Mouse (Mus musculus): ENCODE data around the gene Doc2a. TPM values are rescaled to one million over a fixed set of nuclear protein-coding genes. Genes with fewer than 3 reads are reported as not detected.
A peak's percentile ranks its signal among the peaks of the same experiment; 100 is the strongest.

Gene Doc2a
- polyA plus RNA-seq, 1 experiment from 2014 or later = 0.89 TPM

DNA sequence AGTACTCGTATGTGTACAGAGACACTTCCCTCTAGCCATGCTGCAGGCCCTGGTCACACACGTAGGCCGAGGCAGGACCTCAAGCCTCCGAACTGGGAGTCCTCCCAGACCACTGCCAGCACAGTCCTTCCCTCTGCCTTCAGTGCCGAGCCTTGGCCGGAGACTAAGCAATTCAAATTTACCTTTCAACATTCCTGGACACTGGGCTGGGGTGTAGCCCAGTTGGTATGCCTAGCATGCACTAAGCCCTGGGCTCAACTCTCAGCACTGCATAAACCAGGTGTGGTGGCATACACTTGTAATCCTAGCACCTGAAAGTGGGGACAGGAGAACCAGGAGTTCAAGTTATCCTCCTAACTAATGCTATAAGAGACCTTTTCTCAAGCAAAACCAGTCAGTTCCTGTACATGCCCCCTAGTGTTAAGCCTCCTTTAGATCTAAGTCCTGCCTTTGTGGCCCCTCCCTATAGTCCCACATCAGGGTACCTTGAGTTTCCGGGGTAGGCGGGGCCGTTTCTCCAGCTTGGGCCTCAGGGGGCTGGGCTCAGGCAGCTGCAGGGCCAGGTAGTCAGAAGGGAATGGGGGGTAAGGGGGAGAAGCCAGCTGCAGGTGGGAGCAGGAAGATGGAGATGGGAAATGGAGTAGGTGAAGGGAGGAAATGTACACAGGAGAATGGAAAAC lies 9.7 kb downstream of the Doc2a start:
- no peak overlapping the region for H3K4me3 ChIP-seq (replicated peaks; ENCODE audit: low read length)
- peaks cover 12% of the 10 kb centered on the region; the same call in 1 of the 2 replicates for H3K4me1 ChIP-seq (ENCODE audit: control insufficient read depth, insufficient read depth, low read length)
- WGBS = 65% methylated on average over 9 of the region's 9 CpGs
- no peak overlapping the region for H3K4me2 ChIP-seq (ENCODE audit: low read depth, low read length)
- no peaks in the 10 kb centered on the region; the same call in 1 of the 2 replicates for H3K36me3 ChIP-seq (ENCODE audit: control insufficient read depth, insufficient read depth, low read length)
- H3K27ac ChIP-seq (ENCODE audit: low read length) = peak overlapping the region; percentile 47
- no peaks in the 10 kb centered on the region for H3K27me3 ChIP-seq (ENCODE audit: control insufficient read depth, insufficient read depth, low read length)
- no peaks in the 10 kb centered on the region for H3K9me3 ChIP-seq (replicated peaks; ENCODE audit: control insufficient read depth, low read length)
- ATAC-seq (ENCODE audit: insufficient read depth, low FRiP score) = peak; percentile 43; the same call in 1 of the 2 replicates
- peak overlapping the region; percentile 10; the same call in 1 of the 2 replicates for H3K9ac ChIP-seq (ENCODE audit: low read length)

GRCm38 (mm10) chr7:126860987-126861386 lies 13.8 kb downstream of the Doc2a start:
- no peaks in the 10 kb centered on the region for H3K27me3 ChIP-seq (ENCODE audit: control insufficient read depth, insufficient read depth, low read length)
- peak overlapping the region; percentile 73 for H3K4me3 ChIP-seq (replicated peaks; ENCODE audit: low read length)
- H3K4me1 ChIP-seq (ENCODE audit: control insufficient read depth, insufficient read depth, low read length) = peaks cover 31% of the 10 kb centered on the region
- 60% methylated on average over 5 of the region's 5 CpGs for WGBS
- ATAC-seq (ENCODE audit: insufficient read depth, low FRiP score) = no peak
- peak overlapping the region; percentile 88 for H3K4me2 ChIP-seq (ENCODE audit: low read depth, low read length)
- H3K9ac ChIP-seq (ENCODE audit: low read length) = peak overlapping the region; percentile 84
- no peaks in the 10 kb centered on the region for H3K36me3 ChIP-seq (ENCODE audit: control insufficient read depth, insufficient read depth, low read length)
- no peak overlapping the region for H3K27ac ChIP-seq (ENCODE audit: low read length)
- H3K9me3 ChIP-seq (replicated peaks; ENCODE audit: control insufficient read depth, low read length) = no peaks in the 10 kb centered on the region

DNA sequence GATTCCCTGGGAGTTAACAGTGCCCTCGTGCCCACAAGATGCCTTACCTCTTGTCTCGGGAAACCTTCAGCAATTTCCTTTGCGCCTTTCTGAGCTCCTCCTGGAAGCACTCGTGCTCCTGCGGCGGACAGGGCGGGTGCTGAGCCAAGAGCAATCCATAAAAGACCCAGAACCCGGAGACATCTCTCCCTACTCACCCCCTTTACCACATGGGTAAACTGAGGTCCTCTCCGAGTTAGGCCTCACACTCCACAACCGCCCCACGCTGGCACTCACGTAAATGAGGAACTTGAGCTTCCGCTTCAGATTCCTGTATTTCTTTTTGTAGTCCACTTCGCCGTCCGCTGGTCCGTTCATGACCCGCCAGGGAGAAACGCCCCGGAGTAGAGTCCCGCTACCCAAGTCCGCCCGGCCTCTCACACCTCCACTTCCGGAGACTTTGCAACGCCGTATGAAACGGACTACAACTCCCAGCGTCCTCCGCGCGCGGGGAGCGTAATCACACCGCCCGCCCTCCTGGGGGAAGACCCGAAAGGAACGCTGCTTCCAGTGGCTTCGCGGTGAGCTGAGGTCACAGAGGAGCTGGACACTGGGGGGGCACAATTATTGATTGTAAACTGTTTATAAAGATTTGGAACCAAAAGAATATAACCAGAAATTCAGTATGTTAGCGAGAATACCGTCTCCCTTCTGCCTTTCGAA lies 14.4 kb downstream of the Doc2a start, which contains the start of gene Hirip3:
Hirip3 (plus strand) TSS at position 544 of the 702 bp plus-strand sequence.
- Histone ChIP-seq H3K4me3 (replicated peaks; ENCODE audit: low read length) (peak within 1 kb of the TSS; percentile 73), H3K9ac (ENCODE audit: low read length) (peak within 1 kb of the TSS; percentile 84), H3K36me3 (ENCODE audit: control insufficient read depth, insufficient read depth, low read length) (peaks cover 5% of the 10 kb centered on the region; the same call in 1 of the 2 replicates), H3K4me2 (ENCODE audit: low read depth, low read length) (peak within 1 kb of the TSS; percentile 88), H3K27me3 (ENCODE audit: control insufficient read depth, insufficient read depth, low read length) (no peaks in the 10 kb centered on the region), H3K27ac (ENCODE audit: low read length) (peak within 1 kb of the TSS; percentile 83), H3K9me3 (replicated peaks; ENCODE audit: control insufficient read depth, low read length) (no peaks in the 10 kb centered on the region), H3K4me1 (ENCODE audit: control insufficient read depth, insufficient read depth, low read length) (peaks cover 29% of the 10 kb centered on the region)
- 1% methylated on average over 42 of the region's 42 CpGs for WGBS
- ATAC-seq (ENCODE audit: insufficient read depth, low FRiP score) = peak; percentile 92

- peak; percentile 75 for ATAC-seq (ENCODE audit: insufficient read depth, low FRiP score)
- Histone ChIP-seq H3K27ac (ENCODE audit: low read length) (peak within 1 kb of the TSS; percentile 83), H3K9ac (ENCODE audit: low read length) (peak within 1 kb of the TSS; percentile 84), H3K9me3 (replicated peaks; ENCODE audit: control insufficient read depth, low read length) (no peaks in the 10 kb centered on the region), H3K36me3 (ENCODE audit: control insufficient read depth, insufficient read depth, low read length) (peaks cover 11% of the 10 kb centered on the region; the same call in 1 of the 2 replicates), H3K4me1 (ENCODE audit: control insufficient read depth, insufficient read depth, low read length) (peaks cover 23% of the 10 kb centered on the region), H3K4me2 (ENCODE audit: low read depth, low read length) (peak within 1 kb of the TSS; percentile 88), H3K4me3 (replicated peaks; ENCODE audit: low read length) (peak within 1 kb of the TSS; percentile 73), H3K27me3 (ENCODE audit: control insufficient read depth, insufficient read depth, low read length) (no peaks in the 10 kb centered on the region)
- under 1% methylated on average over 41 of the region's 41 CpGs for WGBS
These were observed 15.1 kb downstream of the Doc2a start, which contains the start of gene Ino80e for GRCm38 (mm10) chr7:126862147-126862784. Gene Ino80e (minus strand): TSS chr7:126862377.

GRCm38 (mm10) chr7:126863791-126864190 lies 16.6 kb downstream of the Doc2a start:
- Histone ChIP-seq H3K4me2 (ENCODE audit: low read depth, low read length) (peak overlapping the region; percentile 88), H3K27ac (ENCODE audit: low read length) (peak overlapping the region; percentile 30; the same call in 1 of the 2 replicates), H3K4me3 (replicated peaks; ENCODE audit: low read length) (peak overlapping the region; percentile 73), H3K36me3 (ENCODE audit: control insufficient read depth, insufficient read depth, low read length) (peaks cover 17% of the 10 kb centered on the region; the same call in 1 of the 2 replicates), H3K9me3 (replicated peaks; ENCODE audit: control insufficient read depth, low read length) (no peaks in the 10 kb centered on the region), H3K27me3 (ENCODE audit: control insufficient read depth, insufficient read depth, low read length) (no peaks in the 10 kb centered on the region), H3K9ac (ENCODE audit: low read length) (peak overlapping the region; percentile 84), H3K4me1 (ENCODE audit: control insufficient read depth, insufficient read depth, low read length) (peaks cover 23% of the 10 kb centered on the region)
- WGBS = 51% methylated on average over 6 of the region's 6 CpGs
- ATAC-seq (ENCODE audit: insufficient read depth, low FRiP score) = no peak

- Histone ChIP-seq H3K4me2 (ENCODE audit: low read depth, low read length) (no peak overlapping the region), H3K4me1 (ENCODE audit: control insufficient read depth, insufficient read depth, low read length) (peaks cover 19% of the 10 kb centered on the region; the same call in 1 of the 2 replicates), H3K27me3 (ENCODE audit: control insufficient read depth, insufficient read depth, low read length) (no peaks in the 10 kb centered on the region), H3K27ac (ENCODE audit: low read length) (no peak overlapping the region), H3K36me3 (ENCODE audit: control insufficient read depth, insufficient read depth, low read length) (peaks cover 36% of the 10 kb centered on the region), H3K9ac (ENCODE audit: low read length) (no peak overlapping the region), H3K9me3 (replicated peaks; ENCODE audit: control insufficient read depth, low read length) (no peaks in the 10 kb centered on the region), H3K4me3 (replicated peaks; ENCODE audit: low read length) (no peak overlapping the region)
- ATAC-seq (ENCODE audit: insufficient read depth, low FRiP score) = no peak
- 88% methylated on average over 2 of the region's 2 CpGs for WGBS
These were observed 20.3 kb downstream of the Doc2a start for GRCm38 (mm10) chr7:126867534-126867933.

DNA sequence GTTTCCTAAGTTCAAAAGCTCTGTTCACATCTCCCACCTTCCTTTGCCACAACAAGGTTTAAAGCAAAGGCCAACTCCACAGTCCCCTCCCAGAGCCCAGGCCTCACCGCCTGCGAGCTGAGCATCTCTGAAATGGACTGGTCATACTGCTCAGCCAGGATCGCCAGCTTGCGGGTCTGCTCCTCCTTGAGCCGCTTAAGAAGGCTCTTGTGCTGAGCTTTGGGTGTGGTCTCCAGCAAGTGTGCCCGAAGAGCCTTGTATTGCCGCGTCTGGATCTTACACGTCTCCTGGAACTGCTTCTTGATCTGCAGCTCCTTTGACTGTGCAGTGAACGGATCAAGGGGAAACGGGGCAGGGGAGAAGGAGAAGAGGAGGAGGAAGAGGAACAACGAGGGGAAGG lies 20.8 kb downstream of the Doc2a start:
- peaks cover 15% of the 10 kb centered on the region; the same call in 1 of the 2 replicates for H3K4me1 ChIP-seq (ENCODE audit: control insufficient read depth, insufficient read depth, low read length)
- 80% methylated on average over 12 of the region's 12 CpGs for WGBS
- H3K36me3 ChIP-seq (ENCODE audit: control insufficient read depth, insufficient read depth, low read length) = peaks cover 40% of the 10 kb centered on the region
- H3K9ac ChIP-seq (ENCODE audit: low read length) = no peak overlapping the region
- H3K9me3 ChIP-seq (replicated peaks; ENCODE audit: control insufficient read depth, low read length) = no peaks in the 10 kb centered on the region
- no peak overlapping the region for H3K4me3 ChIP-seq (replicated peaks; ENCODE audit: low read length)
- ATAC-seq (ENCODE audit: insufficient read depth, low FRiP score) = no peak
- no peak overlapping the region for H3K4me2 ChIP-seq (ENCODE audit: low read depth, low read length)
- H3K27me3 ChIP-seq (ENCODE audit: control insufficient read depth, insufficient read depth, low read length) = no peaks in the 10 kb centered on the region
- no peak overlapping the region for H3K27ac ChIP-seq (ENCODE audit: low read length)

DNA sequence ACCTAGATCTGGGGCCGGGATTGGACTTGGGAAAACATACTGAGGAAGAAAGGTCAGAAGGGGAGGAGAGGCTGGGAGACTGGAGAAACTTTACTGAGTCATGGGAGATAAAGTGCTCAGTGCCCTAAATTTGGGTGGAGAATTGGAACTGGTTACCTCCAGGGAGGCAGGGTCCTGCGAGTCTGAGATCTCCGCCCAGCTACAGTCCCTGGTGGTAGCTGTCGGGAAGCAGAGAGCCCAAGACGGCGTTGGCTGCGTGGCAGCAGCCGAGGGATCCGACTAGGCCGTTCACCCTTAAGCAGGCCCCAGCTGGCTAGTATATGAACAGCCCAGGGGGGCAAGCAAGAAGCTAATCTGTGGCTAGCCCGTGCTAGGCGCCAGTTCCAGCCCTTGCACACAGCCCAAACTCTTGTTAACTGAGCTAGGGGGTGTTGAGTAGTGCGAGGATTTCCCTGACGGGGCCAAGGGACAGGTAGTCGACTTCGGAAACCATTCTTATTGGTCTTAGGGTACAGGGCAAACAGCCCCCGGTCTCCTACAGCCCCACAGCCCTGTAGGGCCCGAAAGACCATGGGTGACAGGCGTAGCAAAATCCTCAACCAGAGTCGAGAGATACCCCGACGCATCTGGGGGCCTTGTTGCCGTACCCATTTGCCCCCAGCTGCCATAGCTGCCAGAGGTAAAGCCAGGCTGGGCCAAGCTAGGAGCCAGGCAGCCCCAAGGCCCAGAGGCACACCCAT lies 22.7 kb downstream of the Doc2a start:
- Histone ChIP-seq H3K27ac (ENCODE audit: low read length) (no peak overlapping the region), H3K4me1 (ENCODE audit: control insufficient read depth, insufficient read depth, low read length) (no peaks in the 10 kb centered on the region), H3K4me3 (replicated peaks; ENCODE audit: low read length) (no peak overlapping the region), H3K27me3 (ENCODE audit: control insufficient read depth, insufficient read depth, low read length) (no peaks in the 10 kb centered on the region), H3K9ac (ENCODE audit: low read length) (no peak overlapping the region), H3K36me3 (ENCODE audit: control insufficient read depth, insufficient read depth, low read length) (peaks cover 48% of the 10 kb centered on the region), H3K4me2 (ENCODE audit: low read depth, low read length) (no peak overlapping the region), H3K9me3 (replicated peaks; ENCODE audit: control insufficient read depth, low read length) (no peaks in the 10 kb centered on the region)
- WGBS = 91% methylated on average over 23 of the region's 23 CpGs
- ATAC-seq (ENCODE audit: insufficient read depth, low FRiP score) = no peak

Data from stomach, embryonic 16.5 days (tissue).